Mouse (Mus musculus): ENCODE measurements around the gene Hmox2. TPM values are rescaled to one million over a fixed set of nuclear protein-coding genes. Genes with fewer than 3 reads are reported as not detected.

Hmox2 gene
- polyA plus RNA-seq, 1 experiment from 2014 or later = 102 TPM

- Histone ChIP-seq H3K27me3 (ENCODE audit: insufficient read depth, low read length) (no peaks in the 10 kb centered on the region), H3K4me1 (replicated peaks; ENCODE audit: insufficient read depth, low read length) (peaks cover 17% of the 10 kb centered on the region), H3K27ac (no peak overlapping the region), H3K36me3 (ENCODE audit: insufficient read depth, low read length) (peaks cover 8% of the 10 kb centered on the region; the same call in 1 of the 2 replicates), H3K9ac (ENCODE audit: low read depth, low read length) (no peak overlapping the region), H3K4me3 (replicated peaks; ENCODE audit: low read depth, low read length) (no peak overlapping the region), H3K4me2 (ENCODE audit: low read length) (no peak overlapping the region), H3K9me3 (replicated peaks; ENCODE audit: low read length) (no peaks in the 10 kb centered on the region)
- TF ChIP-seq CTCF (IDR thresholded peaks at IDR 0.05; ENCODE audit: low read depth) = no peak
- DNase-seq (ENCODE audit: low spot score) = no peak
- no peak for ATAC-seq (replicated peaks; ENCODE audit: low FRiP score, low read depth)
- WGBS = 56% methylated on average over 4 of the region's 4 CpGs
Measured at GRCm38 (mm10) chr16:4785706-4786105, 59.5 kb downstream of the Hmox2 start.

- Histone ChIP-seq H3K36me3 (ENCODE audit: insufficient read depth, low read length) (peaks cover 4% of the 10 kb centered on the region; the same call in 1 of the 2 replicates), H3K27me3 (ENCODE audit: insufficient read depth, low read length) (no peaks in the 10 kb centered on the region), H3K9me3 (replicated peaks; ENCODE audit: low read length) (no peaks in the 10 kb centered on the region), H3K9ac (ENCODE audit: low read depth, low read length) (peak overlapping the region; percentile 31; the same call in 1 of the 2 replicates), H3K27ac (no peak overlapping the region), H3K4me3 (replicated peaks; ENCODE audit: low read depth, low read length) (0 out of 2 replicates have a peak overlapping the region, but pooled peaks have one; percentile 12), H3K4me1 (replicated peaks; ENCODE audit: insufficient read depth, low read length) (peaks cover 17% of the 10 kb centered on the region), H3K4me2 (ENCODE audit: low read length) (peak overlapping the region; percentile 68)
- ATAC-seq (replicated peaks; ENCODE audit: low FRiP score, low read depth) (no peak), DNase-seq (ENCODE audit: low spot score) (no peak)
- TF ChIP-seq CTCF (IDR thresholded peaks at IDR 0.05; ENCODE audit: low read depth) = no peak
Measured at GRCm38 (mm10) chr16:4788176-4788575, 62.0 kb downstream of the Hmox2 start.

- ATAC-seq (replicated peaks; ENCODE audit: low FRiP score, low read depth) = peak; percentile 59
- Histone ChIP-seq H3K36me3 (ENCODE audit: insufficient read depth, low read length) (no peaks in the 10 kb centered on the region), H3K4me1 (replicated peaks; ENCODE audit: insufficient read depth, low read length) (peaks cover 17% of the 10 kb centered on the region), H3K4me2 (ENCODE audit: low read length) (peak overlapping the region; percentile 68), H3K4me3 (replicated peaks; ENCODE audit: low read depth, low read length) (peak overlapping the region; percentile 75), H3K9ac (ENCODE audit: low read depth, low read length) (peak overlapping the region; percentile 88), H3K9me3 (replicated peaks; ENCODE audit: low read length) (no peaks in the 10 kb centered on the region), H3K27ac (peak overlapping the region; percentile 97), H3K27me3 (ENCODE audit: insufficient read depth, low read length) (no peaks in the 10 kb centered on the region)
- no peak for DNase-seq (ENCODE audit: low spot score)
- no peak for TF ChIP-seq CTCF (IDR thresholded peaks at IDR 0.05; ENCODE audit: low read depth)
- WGBS = under 1% methylated on average over 29 of the region's 29 CpGs
Measured at GRCm38 (mm10) chr16:4789311-4789768, 63.2 kb downstream of the Hmox2 start.

- WGBS = under 1% methylated on average over 51 of the region's 51 CpGs
- Histone ChIP-seq H3K27me3 (ENCODE audit: insufficient read depth, low read length) (no peaks in the 10 kb centered on the region), H3K4me3 (replicated peaks; ENCODE audit: low read depth, low read length) (peak within 1 kb of the TSS; percentile 75), H3K9me3 (replicated peaks; ENCODE audit: low read length) (no peaks in the 10 kb centered on the region), H3K4me2 (ENCODE audit: low read length) (peak within 1 kb of the TSS; percentile 68), H3K27ac (peak within 1 kb of the TSS; percentile 97), H3K9ac (ENCODE audit: low read depth, low read length) (peak within 1 kb of the TSS; percentile 88), H3K4me1 (replicated peaks; ENCODE audit: insufficient read depth, low read length) (peaks cover 17% of the 10 kb centered on the region), H3K36me3 (ENCODE audit: insufficient read depth, low read length) (no peaks in the 10 kb centered on the region)
- no peak for TF ChIP-seq CTCF (IDR thresholded peaks at IDR 0.05; ENCODE audit: low read depth)
- ATAC-seq (replicated peaks; ENCODE audit: low FRiP score, low read depth) (peak; percentile 96), DNase-seq (ENCODE audit: low spot score) (peak; percentile 97)
Measured at GRCm38 (mm10) chr16:4789810-4790559, 63.8 kb downstream of the Hmox2 start, which contains the start of gene Cdip1. Gene Cdip1 (minus strand): TSS chr16:4790292.

- H3K27me3 ChIP-seq (ENCODE audit: insufficient read depth, low read length) = no peaks in the 10 kb centered on the region
- H3K27ac ChIP-seq = no peak overlapping the region
- no peak overlapping the region for H3K9ac ChIP-seq (ENCODE audit: low read depth, low read length)
- no peaks in the 10 kb centered on the region for H3K36me3 ChIP-seq (ENCODE audit: insufficient read depth, low read length)
- DNase-seq (ENCODE audit: low spot score) (peak; percentile 75), ATAC-seq (replicated peaks; ENCODE audit: low FRiP score, low read depth) (no peak)
- H3K4me2 ChIP-seq (ENCODE audit: low read length) = no peak overlapping the region
- peaks cover 11% of the 10 kb centered on the region for H3K4me1 ChIP-seq (replicated peaks; ENCODE audit: insufficient read depth, low read length)
- H3K9me3 ChIP-seq (replicated peaks; ENCODE audit: low read length) = no peaks in the 10 kb centered on the region
- TF ChIP-seq CTCF (IDR thresholded peaks at IDR 0.05; ENCODE audit: low read depth) = peak; percentile 67
- H3K4me3 ChIP-seq (replicated peaks; ENCODE audit: low read depth, low read length) = no peak overlapping the region
- 45% methylated on average over 2 of the region's 2 CpGs for WGBS
Measured at GRCm38 (mm10) chr16:4791332-4791731, 65.2 kb downstream of the Hmox2 start.

- ATAC-seq (replicated peaks; ENCODE audit: low FRiP score, low read depth) (no peak), DNase-seq (ENCODE audit: low spot score) (no peak)
- Histone ChIP-seq H3K36me3 (ENCODE audit: insufficient read depth, low read length) (no peaks in the 10 kb centered on the region), H3K9ac (ENCODE audit: low read depth, low read length) (no peak overlapping the region), H3K4me2 (ENCODE audit: low read length) (no peak overlapping the region), H3K27me3 (ENCODE audit: insufficient read depth, low read length) (no peaks in the 10 kb centered on the region), H3K27ac (no peak overlapping the region), H3K4me1 (replicated peaks; ENCODE audit: insufficient read depth, low read length) (no peaks in the 10 kb centered on the region), H3K9me3 (replicated peaks; ENCODE audit: low read length) (no peaks in the 10 kb centered on the region), H3K4me3 (replicated peaks; ENCODE audit: low read depth, low read length) (no peak overlapping the region)
- 71% methylated on average over 4 of the region's 4 CpGs for WGBS
- TF ChIP-seq CTCF (IDR thresholded peaks at IDR 0.05; ENCODE audit: low read depth) = no peak
Measured at GRCm38 (mm10) chr16:4796631-4797030, 70.5 kb downstream of the Hmox2 start.

Other genes starting within 250 kb of the Hmox2 start
- gene Srl, start 184.5 kb upstream of the Hmox2 start, polyA plus RNA-seq (2015; fragmentation: Nextera tagmentation; extraction: Ambion mirVana) = 8.5 and 11.6 TPM in 2 replicates
- gene Tfap4, start 166.5 kb upstream of the Hmox2 start, polyA plus RNA-seq (2015; fragmentation: Nextera tagmentation; extraction: Ambion mirVana) = 17.2 and 19.6 TPM in 2 replicates
- gene Glis2, start 131.6 kb upstream of the Hmox2 start, polyA plus RNA-seq (2015; fragmentation: Nextera tagmentation; extraction: Ambion mirVana) = 74.6 and 78.8 TPM in 2 replicates
- 105 and 106 TPM in 2 replicates for gene Pam16, start 101.4 kb upstream of the Hmox2 start, polyA plus RNA-seq (2015; fragmentation: Nextera tagmentation; extraction: Ambion mirVana)
- gene Vasn, start 86.4 kb upstream of the Hmox2 start, polyA plus RNA-seq (2015; fragmentation: Nextera tagmentation; extraction: Ambion mirVana) = 20.4 and 21.1 TPM in 2 replicates
- gene Dnaja3, start 86.4 kb upstream of the Hmox2 start, polyA plus RNA-seq (2015; fragmentation: Nextera tagmentation; extraction: Ambion mirVana) = 87.8 and 89.3 TPM in 2 replicates
- gene Coro7, start 46.6 kb upstream of the Hmox2 start, polyA plus RNA-seq (2015; fragmentation: Nextera tagmentation; extraction: Ambion mirVana) = 13.1 and 16.8 TPM in 2 replicates
- 47.9 and 56.2 TPM in 2 replicates for gene Nmral1, start 7.0 kb upstream of the Hmox2 start, polyA plus RNA-seq (2015; fragmentation: Nextera tagmentation; extraction: Ambion mirVana)
- 81.1 and 91.2 TPM in 2 replicates for gene Cdip1, start 63.9 kb downstream of the Hmox2 start, polyA plus RNA-seq (2015; fragmentation: Nextera tagmentation; extraction: Ambion mirVana)
- 0.14 TPM in 1 of 2 replicates, not detected in the other for gene 4930562C15Rik, start 109.1 kb downstream of the Hmox2 start, polyA plus RNA-seq (2015; fragmentation: Nextera tagmentation; extraction: Ambion mirVana)
- 39.4 and 41.5 TPM in 2 replicates for gene Ubald1, start 154.0 kb downstream of the Hmox2 start, polyA plus RNA-seq (2015; fragmentation: Nextera tagmentation; extraction: Ambion mirVana)
- gene Mgrn1, start 159.9 kb downstream of the Hmox2 start, polyA plus RNA-seq (2015; fragmentation: Nextera tagmentation; extraction: Ambion mirVana) = 85.9 and 99.0 TPM in 2 replicates
- gene Nudt16l1, start 212.4 kb downstream of the Hmox2 start, polyA plus RNA-seq (2015; fragmentation: Nextera tagmentation; extraction: Ambion mirVana) = 152 and 161 TPM in 2 replicates
- gene Anks3, start 237.8 kb downstream of the Hmox2 start, polyA plus RNA-seq (2015; fragmentation: Nextera tagmentation; extraction: Ambion mirVana) = 54.1 and 55.9 TPM in 2 replicates

All from kidney, postnatal 0 days (tissue).